Mouse (Mus musculus) monocyte, adult 2 months (primary cell): ENCODE data around the gene Tmem256.
"Not testable (repeated sequence)": the region's sequence is repeated elsewhere in the genome, so short reads cannot be mapped to it uniquely, and the experiment has no call there.

Source experiments
- DNase-seq, 2 experiments: peaks; one replicate each; pipeline ENCODE4 v3.0.0; 2022; ENCODE audit warnings: low spot score in 2 of 2, low read depth in 1 of 2

Tmem256 gene

GRCm38 (mm10) chr11:69854680-69855079 lies 16.4 kb downstream of the Tmem256 start:
- no peak for DNase-seq

GRCm38 (mm10) chr11:69855347-69855746 lies 17.0 kb downstream of the Tmem256 start:
- no peak for DNase-seq

GRCm38 (mm10) chr11:69858113-69858998 lies 20.0 kb downstream of the Tmem256 start, which contains the start of gene Tnk1:
Tnk1 (minus strand) TSS chr11:69858730.
- no peak for DNase-seq

- not testable (repeated sequence) for DNase-seq
These were observed 25.4 kb downstream of the Tmem256 start for GRCm38 (mm10) chr11:69863729-69864128.

- DNase-seq = no peak
These were observed 26.0 kb downstream of the Tmem256 start for GRCm38 (mm10) chr11:69864138-69864860.

GRCm38 (mm10) chr11:69865561-69865960 lies 27.2 kb downstream of the Tmem256 start:
- no peak for DNase-seq

GRCm38 (mm10) chr11:69867335-69867734 lies 29.0 kb downstream of the Tmem256 start:
- DNase-seq = no peak

GRCm38 (mm10) chr11:69870289-69871069 lies 32.2 kb downstream of the Tmem256 start:
- DNase-seq = no peak

- DNase-seq = no peak
These were observed 33.5 kb downstream of the Tmem256 start for GRCm38 (mm10) chr11:69871822-69872221.

GRCm38 (mm10) chr11:69872451-69872850 lies 34.1 kb downstream of the Tmem256 start:
- no peak for DNase-seq

- no peak for DNase-seq
These were observed 37.9 kb downstream of the Tmem256 start for GRCm38 (mm10) chr11:69876186-69876585.

GRCm38 (mm10) chr11:69876867-69877266 lies 38.6 kb downstream of the Tmem256 start:
- peak; percentile 62 to 76 for DNase-seq

- DNase-seq = no peak
These were observed 39.6 kb downstream of the Tmem256 start, which contains the start of gene Tmem95 for GRCm38 (mm10) chr11:69877878-69878277. Tmem95 (minus strand) TSS chr11:69878018.

GRCm38 (mm10) chr11:69878399-69878798 lies 40.1 kb downstream of the Tmem256 start:
- DNase-seq = no peak

GRCm38 (mm10) chr11:69878952-69879351 lies 40.6 kb downstream of the Tmem256 start:
- DNase-seq = no peak

- DNase-seq = no peak
These were observed 41.4 kb downstream of the Tmem256 start for GRCm38 (mm10) chr11:69879711-69880110.

- peak in 1 of 2 experiments; percentile 37 for DNase-seq
These were observed 42.2 kb downstream of the Tmem256 start for GRCm38 (mm10) chr11:69880506-69880852.

- peak; percentile 49 to 64 for DNase-seq
These were observed 42.7 kb downstream of the Tmem256 start, which contains the start of gene Kctd11 for GRCm38 (mm10) chr11:69880853-69881603. Kctd11 (minus strand) TSS chr11:69881406.

- DNase-seq = no peak
These were observed 43.7 kb downstream of the Tmem256 start for GRCm38 (mm10) chr11:69881787-69882670.
